Mouse (Mus musculus) urinary bladder, adult 2 months (tissue): ENCODE measurements at regions not wholly inside any gene's neighbourhood (a gene's known extent, or its start where the extent isn't known, plus 50 kb on each side); places are given as distances from the start of the nearest gene placed in this dataset.

ENCODE experiments used
- DNase-seq: peaks from one replicate; pipeline ENCODE4 v3.0.0; 2022; ENCODE audit warnings: low spot score

DNA sequence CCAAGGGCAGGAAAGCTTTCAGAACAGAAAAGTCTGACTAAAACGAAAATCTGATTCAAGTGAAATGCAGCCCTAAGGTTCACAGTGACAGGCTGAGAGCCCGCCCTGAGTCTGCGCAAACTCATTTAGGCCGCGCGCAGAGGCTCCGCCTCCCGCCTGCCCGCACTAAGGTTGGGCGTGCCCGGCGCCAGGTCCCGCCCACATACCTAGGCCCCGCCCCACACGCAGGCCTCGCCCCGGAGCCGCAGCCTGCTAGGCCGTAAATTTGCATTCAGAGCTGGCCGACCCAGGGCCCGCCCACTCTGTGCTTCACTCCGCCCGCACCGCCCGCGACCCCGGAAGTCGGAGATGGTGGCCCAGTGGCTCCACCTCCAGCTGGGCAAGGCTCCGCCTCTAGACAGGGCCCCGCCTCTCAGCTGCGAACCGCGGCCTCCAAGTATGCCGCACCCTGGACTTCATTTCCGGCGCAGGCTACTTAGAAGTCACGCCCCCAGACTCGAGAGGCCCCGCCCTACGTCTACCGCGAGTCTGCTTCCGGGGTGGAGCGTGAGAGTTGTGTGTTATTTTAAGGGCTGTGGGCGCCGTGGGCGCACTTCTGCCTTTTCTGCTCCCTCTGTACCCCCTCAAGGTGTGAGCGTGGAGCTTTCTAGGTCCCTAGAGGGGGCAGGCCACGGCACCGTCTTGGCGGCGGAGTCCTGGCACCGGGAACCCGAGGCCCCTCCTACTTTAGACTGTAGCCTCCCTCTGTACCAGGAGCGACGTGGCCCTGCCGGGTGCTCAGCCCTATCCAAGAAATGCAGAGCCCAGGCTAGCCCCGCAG is 52.3 kb upstream of the Wnt7b start:
- peak; percentile 97 for DNase-seq

DNA sequence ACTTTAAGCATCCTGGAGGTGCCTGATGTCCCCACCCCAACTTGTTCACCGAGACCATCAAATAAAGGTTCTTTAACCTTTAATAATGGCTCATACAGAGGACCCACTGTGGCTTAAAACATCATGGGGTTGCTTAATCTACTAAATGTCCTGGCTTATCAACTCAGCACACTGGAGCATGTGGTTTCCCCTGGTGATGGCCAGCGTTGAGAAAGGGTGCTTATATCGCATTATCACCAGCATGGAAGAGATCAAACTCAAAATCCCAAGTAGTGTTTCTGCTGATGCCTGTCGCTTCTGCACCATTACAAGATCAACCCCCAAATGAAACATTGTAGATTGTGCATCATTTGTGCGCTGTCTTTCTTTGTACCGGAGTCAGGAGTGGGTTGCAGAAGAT is 53.2 kb upstream of the Wnt7b start:
- no peak for DNase-seq

DNA sequence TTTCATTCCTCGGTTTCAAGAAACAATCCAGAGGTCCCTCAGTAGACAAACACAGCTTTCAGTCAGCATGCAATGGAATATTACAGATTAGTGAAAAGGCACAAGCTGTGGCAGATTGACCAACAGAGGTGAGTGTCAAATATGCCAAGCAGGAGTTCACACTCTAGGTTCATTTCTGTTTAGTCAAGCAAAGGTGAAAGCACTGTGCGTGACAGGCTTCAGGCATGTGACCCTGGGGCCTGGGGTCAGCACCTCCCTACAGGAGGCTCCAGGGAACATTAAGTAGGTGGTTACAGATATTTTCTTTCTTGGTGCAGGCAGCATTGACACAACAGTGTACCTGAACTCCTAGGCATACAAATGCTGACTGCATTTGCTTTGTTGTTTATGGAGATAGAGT is 57.3 kb upstream of the Wnt7b start:
- no peak for DNase-seq

DNA sequence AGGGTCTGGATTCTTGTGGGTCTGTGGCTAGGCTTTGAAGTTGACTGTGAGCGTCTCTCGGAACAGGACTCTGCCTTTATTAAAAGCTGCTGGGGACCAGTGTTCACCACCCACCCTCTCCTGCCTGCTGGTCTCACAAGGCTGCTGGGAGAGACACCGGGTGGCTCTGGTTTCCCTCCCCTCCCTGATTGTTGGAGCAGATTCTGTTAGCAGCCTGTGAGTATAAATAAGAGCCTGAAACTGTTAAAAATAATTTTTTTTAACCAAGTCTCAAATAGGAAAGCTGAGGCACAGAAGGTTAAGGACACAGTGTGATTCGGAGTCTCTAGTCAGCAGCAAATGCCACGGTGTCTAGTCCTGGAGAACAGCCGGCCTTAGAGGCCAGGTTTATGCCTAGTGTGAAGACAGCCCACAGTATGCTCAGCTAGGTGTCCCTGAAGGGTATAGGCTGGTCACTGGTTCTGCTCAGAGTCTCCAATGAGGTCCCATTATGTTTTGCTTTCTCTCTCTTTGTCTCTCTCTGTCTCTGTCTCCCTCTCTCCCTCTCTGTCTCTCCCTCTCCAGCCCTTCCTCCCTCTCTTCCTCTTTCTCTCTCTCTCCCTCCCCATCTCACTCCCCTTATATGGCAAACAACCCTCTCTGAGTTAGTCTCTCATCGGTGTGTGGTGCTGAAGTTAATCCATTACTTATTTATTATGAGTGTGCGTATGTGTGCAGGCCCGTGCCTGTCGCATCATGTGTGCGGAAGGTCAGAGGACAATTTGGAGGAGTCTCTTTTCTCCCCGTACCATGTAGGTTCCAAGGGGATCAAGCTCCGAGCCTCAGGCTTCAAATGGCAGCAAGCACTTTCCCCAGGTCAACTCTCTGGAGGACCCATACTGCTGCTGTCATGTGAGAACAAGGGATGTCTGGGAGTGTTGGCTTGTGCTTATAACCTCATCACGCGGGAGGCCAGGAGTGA is 59.1 kb upstream of the Wnt7b start:
- no peak for DNase-seq

DNA sequence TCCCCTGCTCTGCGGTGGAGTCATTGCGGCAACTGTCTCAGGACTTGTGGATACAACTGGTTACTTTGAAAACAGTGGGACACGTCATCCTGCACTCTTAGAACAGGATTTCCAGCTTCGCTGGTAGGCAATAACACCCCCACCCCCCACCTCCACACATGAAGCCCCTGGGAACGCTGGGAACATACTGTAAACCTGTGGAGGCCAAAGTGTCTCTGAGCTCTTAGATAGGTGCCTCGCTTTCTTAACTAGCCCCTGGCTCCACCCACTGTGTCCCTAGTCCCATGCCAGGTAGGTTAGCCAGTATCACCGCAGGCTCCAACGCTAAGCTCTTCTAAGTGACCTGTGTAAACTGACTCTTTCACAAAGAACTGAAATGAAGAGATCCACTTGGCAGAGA is 63.1 kb upstream of the Wnt7b start:
- DNase-seq, result no peak

DNA sequence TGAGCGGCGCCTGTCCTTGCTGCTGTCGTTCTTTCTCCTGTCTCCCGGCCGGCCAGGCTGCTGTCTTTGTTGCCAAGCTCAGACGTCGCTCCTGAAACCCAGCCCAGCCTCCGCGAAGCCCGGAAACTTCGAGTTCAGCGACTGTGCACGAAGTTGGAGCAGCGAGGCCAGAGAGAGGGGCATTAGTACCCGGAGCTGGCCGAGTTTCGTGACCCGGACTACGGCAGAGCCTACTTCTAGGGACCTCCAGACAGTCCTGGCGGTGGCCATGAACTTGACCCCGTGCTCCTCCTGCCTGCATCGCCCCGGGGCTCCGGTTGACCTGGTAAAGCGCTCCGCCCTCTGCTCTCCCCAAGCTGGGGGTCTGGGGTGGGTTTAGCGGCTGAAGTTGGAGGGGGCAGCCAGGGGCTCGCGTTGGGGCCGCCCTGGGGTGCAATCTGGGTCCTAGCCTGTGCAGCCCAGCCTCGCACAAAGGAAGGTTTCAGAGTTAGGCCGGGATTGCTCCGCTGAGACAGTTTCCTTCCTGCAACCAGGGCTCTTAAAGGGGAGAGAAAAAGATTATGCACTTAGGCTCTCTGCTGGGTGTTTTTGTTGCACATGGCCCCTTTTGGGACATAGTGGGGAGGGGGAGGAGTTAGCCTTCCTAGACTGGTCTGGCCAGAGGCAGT is 63.8 kb upstream of the Wnt7b start:
- DNase-seq, result no peak

DNA sequence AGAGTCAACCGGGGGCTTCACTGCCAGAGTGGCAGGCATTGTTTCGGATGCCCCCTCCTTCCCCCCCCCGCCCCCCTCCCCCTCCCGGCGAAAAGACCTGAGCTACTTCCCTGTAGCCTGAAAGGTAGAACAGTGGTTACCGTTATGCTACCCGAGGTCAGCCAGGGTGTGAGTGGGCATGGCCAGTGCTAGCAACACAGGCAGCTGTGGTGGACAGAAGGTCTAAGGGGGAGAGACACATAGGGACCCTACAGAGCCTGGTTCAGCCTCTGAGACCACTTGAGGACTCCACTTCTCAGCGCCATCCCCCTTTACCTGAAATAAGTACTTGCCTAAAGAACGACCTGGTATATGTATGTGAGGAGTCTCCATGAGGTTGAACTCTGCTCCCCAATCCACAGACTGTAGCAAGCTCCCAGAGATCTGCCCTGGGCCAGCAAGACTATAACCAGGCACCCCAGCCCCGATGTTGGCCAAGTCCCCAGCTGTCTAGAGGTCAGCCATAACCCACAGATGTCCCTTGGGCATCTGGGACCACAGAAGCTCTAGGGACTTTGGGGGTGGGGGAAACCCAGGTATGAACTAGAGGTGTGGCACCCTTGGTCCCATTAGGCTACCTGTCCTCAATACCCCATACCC is 64.5 kb upstream of the Wnt7b start:
- no peak for DNase-seq

DNA sequence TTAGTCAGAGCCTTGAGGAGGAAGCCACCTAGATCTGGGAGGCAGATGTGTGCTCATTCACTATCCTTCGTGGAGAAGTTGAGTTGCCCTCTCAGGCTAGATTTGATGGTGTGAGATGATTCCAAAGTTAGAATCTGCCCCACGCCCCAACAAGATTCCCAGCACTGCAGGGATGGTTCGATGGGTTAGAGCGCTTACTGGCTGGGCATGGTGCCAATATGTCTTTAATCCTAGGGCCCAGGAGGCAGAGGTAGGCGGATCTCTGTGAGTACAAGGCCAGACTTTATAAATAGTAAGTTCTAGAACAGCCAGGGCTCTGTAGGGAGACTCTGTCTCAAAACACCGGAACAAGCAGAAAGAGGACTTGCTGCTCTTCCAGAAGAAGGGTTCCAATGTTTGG is 65.3 kb upstream of the Wnt7b start:
- DNase-seq, result no peak

DNA sequence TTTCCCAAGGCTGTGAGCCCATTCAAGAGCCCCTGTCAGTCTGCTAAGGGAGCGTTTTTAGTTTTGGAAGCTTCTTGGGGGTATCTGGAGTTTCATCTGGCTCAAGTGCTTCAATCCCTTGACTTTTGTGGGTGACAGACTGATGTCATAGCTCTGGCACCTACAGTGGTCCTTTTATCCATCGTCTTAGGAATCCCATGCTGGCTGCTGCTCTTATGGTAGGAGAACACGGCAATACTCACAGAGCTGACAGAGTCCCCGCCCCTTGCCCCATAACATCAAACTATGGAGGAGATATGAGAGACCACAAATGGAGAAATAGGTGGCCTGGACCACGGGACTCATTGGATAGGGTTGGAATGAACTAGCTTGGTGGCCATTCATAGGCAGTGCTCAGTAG is 68.0 kb upstream of the Wnt7b start:
- DNase-seq, result no peak

DNA sequence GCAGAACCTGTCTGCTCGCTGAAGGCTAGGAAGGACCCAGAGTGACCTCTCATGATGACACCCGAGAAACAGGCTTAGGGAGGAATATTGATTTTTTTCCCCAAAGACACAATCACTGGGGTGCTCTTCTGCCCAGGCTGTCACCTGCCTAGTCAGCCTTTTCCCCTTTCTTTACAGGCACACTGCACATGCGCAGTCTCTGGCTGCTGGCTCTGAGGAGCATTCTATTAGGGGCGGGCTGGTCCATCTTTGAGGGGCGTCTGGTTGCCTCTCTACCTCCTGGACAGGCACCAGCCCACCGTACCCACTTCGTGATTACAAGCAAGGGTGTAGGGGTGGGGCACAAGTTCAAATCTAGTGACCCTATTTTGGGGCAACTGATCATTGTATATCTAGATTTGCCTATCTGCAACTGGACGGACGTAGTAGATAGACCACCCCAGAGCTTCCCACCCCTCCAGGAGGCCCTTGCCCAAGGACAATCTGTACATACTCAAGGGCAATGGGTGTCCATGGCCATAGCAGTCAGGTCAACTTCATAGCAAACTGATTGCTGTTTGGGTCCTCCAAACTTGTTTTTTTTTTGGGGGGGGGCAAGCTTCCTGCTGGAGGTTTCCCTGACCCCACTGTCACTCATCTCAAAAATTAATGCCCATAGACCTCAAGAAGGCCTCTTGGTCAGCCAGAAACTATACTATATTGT is 69.6 kb upstream of the Wnt7b start:
- DNase-seq, result no peak

DNA sequence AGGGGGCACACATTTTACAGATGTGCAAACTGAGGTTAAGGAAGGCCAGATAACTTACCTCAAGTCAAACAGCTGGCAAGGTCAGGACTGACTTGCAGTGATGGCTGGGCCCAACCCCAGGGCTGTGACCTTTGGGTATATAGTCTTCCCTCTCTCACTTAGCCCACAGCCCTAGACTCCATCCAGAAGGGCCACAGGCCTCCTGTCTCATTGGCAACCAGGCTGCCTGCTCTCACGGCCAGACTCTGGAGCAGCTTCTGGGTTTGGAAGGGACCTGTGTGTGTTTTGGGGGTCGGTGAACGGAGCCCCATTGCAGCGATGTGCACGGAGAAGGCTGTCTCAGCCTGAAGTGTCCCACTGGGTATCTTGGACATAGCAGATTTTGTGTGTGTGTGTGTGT is 70.2 kb upstream of the Wnt7b start:
- no peak for DNase-seq

DNA sequence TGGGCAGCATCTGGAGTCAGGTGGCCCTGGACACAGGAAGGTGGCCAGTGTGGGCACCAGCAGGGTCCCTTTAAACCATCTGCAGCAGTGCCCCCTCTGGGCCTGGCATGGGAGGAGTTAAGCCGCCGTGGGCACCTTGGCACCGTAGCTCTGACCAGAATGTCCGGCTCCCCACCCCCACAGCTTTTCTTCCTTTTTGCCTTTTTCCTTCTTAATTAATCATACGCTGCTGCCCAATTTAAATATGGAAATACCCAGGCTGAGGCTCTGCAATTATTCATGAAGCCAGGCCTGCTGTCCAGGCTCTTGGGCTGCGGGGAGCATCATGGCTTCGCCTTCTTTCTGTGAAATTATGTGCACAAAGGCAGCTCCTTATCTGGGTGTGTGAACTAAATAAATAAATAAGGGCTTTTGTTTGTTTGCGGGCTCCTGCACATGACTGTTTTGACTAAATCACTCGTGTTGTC is 70.6 kb upstream of the Wnt7b start:
- no peak for DNase-seq

DNA sequence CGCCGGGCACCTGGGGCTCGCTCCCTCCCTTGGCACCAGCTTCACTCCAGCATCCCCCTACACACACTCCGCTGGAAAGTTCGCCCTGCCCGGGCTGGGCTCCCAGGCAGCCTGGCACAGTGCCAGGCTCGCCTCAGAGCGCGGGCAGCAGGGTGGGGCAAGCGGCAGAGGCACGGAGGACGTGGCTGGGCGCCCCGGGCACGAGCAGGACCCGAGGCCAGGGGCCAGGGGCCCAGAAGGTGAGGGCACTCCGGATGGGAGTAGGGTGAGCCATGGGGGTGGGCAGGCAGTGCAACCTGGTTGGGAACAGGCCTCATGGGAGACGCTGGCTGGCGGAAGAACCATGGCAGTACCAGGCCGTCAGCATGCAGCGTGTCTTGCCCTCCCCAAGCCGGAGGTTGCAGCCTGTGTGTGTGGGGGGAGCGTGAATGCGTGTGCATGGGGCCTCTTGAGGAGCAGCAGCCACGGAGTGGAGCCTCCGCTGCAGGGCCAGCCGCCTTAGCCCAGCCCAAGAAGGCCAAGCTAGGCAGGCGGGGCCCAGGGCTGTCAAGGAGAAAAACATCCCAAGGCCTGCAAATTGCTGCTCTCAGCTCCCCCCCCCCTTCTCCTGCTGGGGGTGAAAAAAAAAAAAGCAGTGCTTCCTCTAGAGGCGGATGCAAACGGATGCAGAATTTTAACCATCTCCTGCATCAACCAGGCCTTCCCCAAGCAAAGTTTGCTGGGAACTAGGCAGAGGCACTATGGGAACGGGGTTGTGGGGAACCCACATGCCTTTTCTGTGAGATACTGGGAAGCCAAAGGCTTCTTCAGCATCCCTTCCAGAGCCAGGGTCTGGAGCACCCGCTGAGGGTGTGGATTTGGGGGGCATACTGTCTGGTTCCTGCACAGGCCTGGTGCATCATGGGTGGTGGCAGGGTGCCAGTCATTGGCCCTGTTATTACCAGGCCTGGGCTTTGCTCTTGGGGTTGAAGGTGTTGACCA is 71.4 kb upstream of the Wnt7b start:
- peak; percentile 78 for DNase-seq

DNA sequence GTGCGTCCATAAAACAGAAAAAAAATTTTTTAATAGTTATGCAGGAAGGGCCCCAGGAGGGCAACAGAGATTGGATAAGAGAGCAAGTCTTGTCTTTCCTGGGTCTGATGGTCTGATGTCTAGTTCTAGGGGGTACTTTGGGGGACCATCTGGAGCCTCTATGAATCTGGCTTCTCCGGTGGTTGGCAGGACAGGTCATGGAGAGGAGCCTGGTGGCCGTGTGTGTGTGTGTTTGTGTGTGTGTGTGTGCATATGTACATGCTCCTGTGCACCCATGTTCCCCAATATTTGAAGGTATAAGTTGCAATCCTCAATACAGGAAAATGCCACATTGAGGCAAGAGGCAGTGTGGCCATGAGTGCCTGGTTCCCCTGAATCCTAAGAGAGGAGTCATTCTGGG is 72.5 kb upstream of the Wnt7b start:
- DNase-seq, result no peak

DNA sequence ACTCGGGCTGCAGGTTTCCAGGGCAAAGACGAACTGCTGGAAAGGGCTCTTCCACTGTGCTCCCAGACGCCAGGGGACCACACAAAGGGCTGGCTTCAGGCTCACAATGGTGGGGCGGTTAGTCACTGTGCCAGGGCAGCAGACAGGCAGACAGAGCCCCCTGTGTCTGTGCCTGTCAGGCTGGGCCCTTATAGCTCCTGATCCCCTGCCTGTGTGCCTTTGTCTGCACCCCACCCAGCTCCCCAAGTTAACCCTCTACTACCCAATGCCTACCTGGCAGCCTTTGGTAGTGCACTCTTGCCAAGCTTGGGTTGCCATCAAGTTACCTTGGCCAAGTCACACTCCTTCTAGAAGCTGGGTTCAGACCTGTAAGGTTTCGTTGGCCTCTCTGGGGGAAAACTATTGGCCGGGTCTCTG is 73.5 kb upstream of the Wnt7b start:
- DNase-seq, result no peak

DNA sequence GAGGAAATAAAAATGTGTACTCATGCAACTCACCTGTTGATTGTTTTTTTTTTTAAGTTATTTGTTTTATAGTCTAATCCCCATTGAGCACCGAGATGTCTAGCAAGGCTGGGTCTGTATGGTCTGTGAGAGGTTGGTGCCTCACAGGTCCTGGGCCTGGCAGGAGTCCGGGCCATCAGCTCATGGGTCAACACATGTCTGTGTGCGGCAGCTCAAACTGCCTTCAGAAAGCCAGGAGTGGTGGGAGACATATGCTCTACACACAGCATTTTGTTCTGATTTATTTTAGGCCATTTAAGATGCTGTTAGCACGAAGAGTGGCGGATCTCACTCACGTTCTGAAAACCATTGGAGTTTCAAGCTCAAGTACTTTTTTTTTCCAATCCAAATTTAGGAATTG is 74.6 kb upstream of the Wnt7b start:
- peak; percentile 13 for DNase-seq

DNA sequence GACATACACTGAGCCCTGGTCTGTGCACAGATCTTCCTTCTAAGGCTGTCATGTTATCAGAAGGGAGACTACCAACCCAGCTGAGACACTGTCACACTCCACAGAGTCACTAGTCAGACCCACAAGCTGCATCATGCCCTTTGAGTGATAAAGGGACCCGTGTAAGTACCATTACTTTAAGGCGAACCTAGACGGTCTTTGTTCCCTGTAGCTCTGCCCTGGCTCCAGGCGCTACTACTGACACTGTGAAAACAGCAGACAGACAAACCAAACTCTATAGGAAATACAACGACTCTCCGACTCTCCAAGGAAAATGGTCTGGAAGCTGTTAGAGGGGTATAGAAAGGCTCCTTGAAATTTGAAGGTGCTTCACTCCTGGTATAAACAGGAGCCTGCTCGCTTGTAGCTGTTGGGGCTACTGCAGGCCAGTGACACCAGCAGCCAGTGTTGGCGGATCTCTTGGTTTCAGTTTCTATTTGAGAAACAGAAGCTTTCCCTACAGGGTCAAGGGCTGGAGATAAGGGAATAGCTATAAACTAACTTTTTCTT is 75.2 kb upstream of the Wnt7b start:
- DNase-seq, result peak; percentile 20

DNA sequence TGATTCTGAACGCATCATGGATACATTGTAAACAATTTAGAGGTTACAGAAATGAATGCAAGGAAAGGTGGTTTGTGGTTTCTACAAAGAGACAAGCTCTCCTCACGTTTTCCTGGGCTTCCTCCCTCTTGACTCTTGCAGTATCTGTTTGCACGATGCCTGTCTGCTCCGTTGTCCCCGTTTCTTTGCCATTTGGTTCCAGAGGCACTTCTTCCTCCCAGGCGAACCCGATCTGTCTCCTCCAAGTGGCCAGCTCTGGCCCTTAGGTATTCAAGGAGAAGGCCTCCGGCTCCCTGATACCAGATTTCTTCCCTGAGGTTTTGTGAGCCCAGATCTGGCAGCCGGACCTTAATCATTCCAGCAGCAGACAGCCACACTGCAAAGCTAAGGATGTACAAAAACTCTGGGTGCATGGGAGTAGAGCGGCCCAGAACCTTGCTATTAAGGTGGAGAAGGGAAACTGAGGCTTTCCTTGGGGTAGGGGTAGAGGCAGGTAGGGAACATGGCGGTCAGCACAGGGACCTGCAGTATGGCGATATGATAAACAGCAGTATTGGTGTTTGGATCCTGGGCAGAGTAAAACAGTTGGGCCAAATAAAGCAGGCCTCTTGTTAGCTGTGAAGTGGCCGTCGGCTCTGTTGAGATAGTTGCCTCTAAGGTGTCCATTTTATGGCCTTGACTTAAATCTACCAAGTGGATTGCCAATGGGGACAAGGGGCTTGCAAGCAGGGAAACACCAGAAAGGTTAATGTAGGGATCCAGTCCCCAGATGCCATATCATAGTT is 76.0 kb upstream of the Wnt7b start:
- DNase-seq, result peak; percentile 21
